Mouse (Mus musculus) cerebellum, postnatal 14 days (tissue): ENCODE data around the gene Olfr1564.
"Not testable (repeated sequence)": the region's sequence is repeated elsewhere in the genome, so short reads cannot be mapped to it uniquely, and the experiment has no call there.

Source experiments
- DNase-seq, 2 experiments: peaks; one replicate each; pipeline ENCODE4 v3.0.0; 2021; ENCODE audit warnings: mixed read lengths in 2 of 2

Gene Olfr1564

DNA sequence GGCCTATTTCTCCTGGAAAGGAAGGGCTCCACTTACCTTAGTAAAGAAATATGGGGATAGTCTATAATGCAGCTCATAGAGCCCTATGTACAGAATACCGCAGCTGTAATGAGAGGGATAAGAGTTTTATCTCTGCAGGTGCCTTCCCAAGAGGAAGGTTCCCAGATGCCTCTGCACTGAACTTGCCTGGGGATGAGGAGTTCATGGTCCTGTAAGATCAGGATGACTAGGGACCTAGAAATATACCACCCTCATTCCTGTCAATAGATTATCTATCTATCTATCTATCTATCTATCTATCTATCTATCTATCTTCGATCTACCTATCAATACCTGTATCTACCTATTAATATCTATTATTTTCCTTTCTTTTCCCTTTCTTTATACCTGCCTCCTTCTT is at the start of gene Olfr1564:
Gene Olfr1564, minus strand, starts transcription at position 101 of the 400 bp plus-strand sequence.
- DNase-seq: no peak

DNA sequence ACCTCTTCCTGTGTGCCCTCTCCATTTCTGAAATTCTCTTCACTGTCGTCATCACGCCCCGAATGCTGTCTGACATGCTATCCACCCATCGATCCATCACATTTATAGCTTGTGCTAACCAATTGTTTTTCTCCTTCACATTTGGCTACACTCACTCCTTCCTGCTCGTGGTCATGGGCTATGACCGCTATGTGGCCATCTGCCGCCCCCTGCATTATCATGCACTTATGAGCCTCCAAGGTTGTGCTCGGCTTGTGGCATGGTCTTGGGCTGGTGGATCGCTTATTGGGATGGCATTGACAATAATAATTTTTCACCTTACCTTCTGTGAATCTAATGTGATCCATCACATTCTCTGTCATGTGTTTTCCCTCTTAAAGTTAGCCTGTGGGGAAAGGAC is 47.4 kb upstream of the Olfr1564 start:
- no peak for DNase-seq

DNA sequence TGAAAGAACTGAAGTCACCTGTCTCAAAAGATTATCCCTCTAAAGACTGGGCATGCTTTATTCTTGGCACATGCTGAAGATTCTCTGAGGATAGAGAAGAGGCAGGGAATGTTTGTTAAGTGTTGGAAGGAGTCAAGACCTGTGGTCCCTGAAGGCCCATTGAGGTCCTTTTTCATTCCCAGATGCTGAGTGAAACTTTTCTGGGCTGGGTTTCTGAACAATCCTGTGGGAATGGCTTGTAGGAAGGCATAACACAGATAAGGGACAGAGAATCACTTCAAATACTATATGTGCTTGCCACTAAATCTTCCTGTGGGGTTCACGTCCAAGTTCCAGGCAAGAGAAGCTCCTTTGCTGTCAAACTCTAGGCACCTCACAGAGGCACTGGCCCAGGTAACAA is 42.9 kb upstream of the Olfr1564 start, which contains the start of gene Olfr63:
Gene Olfr63, plus strand, starts transcription at position 301 of the 400 bp plus-strand sequence.
- no peak for DNase-seq

DNA sequence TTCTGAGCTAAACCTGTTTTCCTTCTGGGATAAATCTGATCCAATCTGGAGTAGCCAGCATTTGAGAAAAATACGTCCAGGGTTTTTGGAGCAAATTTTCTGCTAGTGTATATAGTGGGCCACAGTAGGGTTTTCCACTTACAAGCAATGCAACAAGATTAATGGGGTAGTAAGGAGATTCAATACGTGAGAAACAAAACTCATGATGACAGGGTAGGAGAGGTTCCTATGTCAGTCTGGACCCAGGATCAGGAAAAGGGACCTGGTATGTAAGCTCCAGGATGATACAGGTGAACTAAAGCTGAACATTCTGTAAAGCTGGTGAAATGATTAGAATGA is 33.8 kb upstream of the Olfr1564 start:
- DNase-seq: not testable (repeated sequence)

DNA sequence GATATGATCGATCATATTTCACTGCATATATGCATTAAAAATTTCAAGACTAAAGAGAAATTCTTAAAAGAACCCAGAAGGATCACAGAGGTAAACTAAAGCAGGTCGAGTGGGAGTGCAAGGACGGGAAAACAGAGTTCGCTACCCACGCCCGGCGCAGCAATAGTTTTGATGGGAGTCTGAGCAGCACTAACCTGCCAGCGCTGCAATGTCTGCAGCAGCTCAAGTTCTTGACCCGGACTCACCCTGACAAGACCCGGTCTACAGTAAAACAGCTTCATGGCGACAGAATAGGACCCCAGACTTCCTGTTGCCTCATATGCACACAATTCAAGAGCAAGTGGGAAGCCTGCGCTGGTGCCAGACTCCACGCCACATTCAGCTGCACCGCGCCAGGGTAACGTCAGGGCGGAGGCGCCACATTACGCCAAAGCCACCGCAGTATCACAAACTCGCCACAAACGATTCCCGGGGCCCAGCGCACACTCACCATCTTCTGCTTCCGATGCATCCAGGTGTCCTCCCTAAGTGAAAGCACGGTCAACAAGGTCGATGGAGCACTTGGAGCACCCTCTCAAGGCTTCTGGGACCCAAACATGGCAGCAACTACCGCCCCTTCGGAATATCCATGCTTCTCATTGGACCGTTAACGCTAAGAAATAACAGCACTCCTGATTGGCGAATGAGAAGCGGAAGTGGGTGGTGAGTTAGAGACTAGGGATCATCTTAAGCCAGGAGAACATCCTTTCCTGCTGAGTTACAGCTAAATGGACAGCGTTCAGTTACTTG is 33.2 kb upstream of the Olfr1564 start, which contains the start of gene Zfp955a:
Gene Zfp955a, minus strand, starts transcription at position 616 of the 789 bp plus-strand sequence.
- not testable (repeated sequence) for DNase-seq

DNA sequence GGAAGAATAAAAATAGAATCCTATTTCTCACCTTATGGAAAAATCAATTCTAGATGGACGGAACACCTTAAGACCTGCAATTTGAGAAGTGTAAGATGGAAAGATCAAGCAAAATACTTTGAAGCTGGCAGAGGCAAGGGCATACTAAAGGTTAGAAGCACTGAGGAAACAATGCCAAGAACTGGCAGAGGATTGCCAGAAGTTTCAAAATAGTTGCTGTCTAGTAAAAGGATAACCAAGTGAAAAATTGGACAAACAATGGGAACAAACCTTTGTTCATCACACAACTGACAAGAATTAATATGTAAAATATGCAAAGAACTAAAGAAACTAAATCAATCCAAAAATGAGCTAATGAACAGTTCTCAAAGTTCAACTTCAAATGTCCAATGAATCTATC is 15.2 kb upstream of the Olfr1564 start:
- not testable (repeated sequence) for DNase-seq

DNA sequence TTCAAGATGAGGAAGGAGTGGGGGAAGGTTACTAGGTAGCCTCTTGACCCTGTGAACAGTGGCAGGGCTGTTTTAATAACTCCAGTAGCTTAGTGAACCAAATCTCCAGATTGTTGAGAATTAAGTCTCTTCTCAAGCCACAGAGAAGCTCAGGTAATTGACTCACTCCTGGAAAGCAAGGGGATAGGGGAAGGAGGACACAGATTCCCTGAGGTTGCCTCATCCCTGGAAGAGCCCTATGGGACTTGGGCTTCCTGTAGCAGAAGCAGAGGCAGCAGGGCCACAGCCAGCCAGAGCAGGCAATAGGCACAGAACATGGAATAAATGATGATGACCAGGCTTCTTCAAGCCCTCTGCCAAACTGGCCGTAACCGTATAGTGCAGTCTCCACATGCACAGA is 30.5 kb downstream of the Olfr1564 start, which contains the start of gene Olfr239:
Gene Olfr239, plus strand, starts transcription at position 301 of the 400 bp plus-strand sequence.
- DNase-seq: not testable (repeated sequence)

DNA sequence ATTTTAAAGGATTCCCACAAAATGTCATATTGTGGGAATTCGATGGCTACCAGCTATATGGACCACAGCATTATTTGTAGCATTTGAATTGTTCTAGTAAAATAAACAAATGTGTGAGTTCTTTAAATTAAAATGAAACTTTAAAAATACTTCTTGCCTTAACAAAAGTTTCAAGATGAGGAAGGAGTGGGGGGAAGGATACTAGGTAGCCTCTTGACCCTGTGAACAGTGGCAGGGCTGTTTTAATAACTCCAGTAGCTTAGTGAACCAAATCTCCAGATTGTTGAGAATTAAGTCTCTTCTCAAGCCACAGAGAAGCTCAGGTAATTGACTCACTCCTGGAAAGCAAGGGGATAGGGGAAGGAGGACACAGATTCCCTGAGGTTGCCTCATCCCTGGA is 53.3 kb downstream of the Olfr1564 start, which contains the start of gene Olfr55:
Gene Olfr55, plus strand, starts transcription at position 301 of the 400 bp plus-strand sequence.
- DNase-seq: not testable (repeated sequence)
